Mouse (Mus musculus): ENCODE results near the gene Pi16.

DNA sequence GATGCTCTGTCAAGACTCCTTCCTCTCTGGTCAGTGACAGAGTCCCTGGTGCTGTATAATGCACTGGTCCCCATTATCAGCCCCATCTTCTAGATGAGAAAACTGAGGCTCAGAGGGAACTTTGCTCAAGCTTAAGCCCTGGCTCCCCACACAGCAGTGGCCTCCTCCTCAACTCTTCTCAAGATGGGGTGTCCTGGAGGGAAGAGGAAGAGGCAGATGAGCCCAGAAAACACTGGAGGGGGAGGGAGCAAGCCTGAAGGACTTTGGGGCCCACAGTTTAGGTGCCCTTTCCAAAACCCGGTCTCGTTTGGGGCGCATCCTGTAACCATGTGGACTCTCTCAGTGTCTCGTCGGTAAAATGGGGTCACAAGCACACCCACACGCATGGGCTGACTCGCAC is 2.0 kb downstream of the Pi16 start:
- TF ChIP-seq POLR2A (IDR thresholded peaks at IDR 0.05; ENCODE audit: extremely low read depth, insufficient read depth, low read length) (no peak), CTCF (IDR thresholded peaks at IDR 0.05; ENCODE audit: low read depth, low read length) (no peak)

Data from liver, adult 2 months (tissue).